Mouse (Mus musculus) thymus, postnatal 25 days (tissue): Measurements from ENCODE around the gene Ip6k3.

ENCODE experiments used
- DNase-seq: peaks from one replicate; pipeline ENCODE4 v3.0.0; 2022

Gene Ip6k3

DNA sequence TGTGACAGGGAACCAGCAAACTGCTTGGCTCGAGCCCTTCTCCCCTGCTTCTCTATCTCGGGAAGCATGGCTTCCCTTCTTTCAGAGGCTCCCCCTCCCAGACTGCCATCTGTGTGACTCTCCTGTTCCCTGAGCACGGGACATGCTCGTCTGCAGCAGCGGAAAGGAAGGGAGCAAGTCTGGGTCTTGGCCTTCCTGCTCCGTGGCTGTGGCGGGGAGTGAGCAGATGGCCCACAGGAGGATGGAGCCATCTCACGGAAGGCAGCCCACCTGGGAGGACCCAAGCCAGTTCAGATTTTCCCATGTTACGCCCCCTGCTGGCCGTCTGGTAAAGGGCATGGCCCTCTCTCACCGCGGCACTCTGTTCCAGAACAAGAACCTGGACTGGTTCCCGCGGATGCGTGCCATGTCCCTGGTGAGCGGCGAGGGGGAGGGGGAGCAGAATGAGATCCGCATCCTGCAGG lies 47.0 kb downstream of the Ip6k3 start:
- no peak for DNase-seq

- no peak for DNase-seq
Observed at GRCm38 (mm10) chr17:27119954-27120353, 47.6 kb downstream of the Ip6k3 start.

- DNase-seq, result no peak
Observed at GRCm38 (mm10) chr17:27119540-27119895, 48.1 kb downstream of the Ip6k3 start.

DNA sequence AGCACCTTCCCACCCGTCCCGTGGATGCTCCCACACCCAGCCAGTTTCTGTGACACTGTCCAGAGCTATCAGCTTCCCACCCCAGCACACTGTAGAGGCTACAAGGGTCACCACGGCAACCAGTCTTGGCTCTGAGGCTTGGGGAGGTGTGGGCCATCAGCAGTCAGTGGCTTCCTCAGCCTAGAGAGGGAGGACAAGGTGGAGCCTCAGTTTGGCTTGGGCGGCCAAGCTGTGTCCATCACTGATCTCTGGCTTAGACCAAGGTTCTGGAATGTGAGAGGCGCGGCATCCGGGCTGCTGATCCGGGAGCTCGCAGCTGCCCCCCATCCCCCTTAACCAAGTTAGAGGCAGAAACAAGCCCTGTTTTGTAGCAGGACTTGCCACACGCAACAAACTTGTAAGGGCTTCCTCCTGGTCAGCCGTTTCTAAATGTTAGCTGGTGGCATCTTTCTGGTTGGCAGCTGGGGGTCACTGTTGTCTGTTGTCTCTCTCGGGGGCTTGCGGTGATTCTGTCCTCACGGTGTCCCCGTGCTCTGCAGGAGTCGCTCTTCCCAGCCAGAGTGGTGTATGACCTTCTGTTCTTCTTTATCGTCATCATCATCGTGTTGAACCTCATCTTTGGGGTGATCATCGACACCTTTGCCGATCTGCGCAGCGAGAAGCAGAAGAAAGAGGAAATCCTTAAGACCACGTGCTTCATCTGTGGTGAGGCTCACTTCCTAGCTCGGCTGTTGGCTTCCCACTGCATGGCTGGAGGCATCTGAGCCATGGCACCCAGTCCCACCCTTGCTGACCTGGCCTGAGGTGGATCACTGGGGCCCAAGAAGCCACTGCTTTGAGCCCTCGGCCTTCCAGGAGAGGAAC lies 48.7 kb downstream of the Ip6k3 start:
- no peak for DNase-seq

DNA sequence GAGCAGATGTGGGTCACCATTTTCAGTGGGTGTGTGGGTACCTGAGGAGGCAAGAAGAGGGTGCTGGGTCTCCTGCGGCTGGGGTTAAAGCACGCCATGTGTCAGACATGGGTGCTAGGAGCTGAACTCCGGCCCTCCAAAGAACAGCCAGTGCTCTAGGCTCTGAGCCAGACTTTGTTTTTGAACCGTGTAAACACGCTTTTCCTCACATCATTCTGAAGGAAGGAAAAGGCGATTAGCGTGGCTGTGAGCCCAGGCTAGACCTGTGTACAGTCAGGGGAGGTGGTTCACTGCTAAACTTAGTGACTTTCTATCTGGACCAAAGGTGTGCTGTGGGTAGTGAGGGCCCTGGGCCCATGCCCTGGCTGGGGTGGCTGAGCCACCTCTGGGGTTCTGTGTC lies 57.5 kb downstream of the Ip6k3 start:
- DNase-seq, result no peak

GRCm38 (mm10) chr17:27107936-27108335 lies 59.7 kb downstream of the Ip6k3 start:
- DNase-seq, result no peak

DNA sequence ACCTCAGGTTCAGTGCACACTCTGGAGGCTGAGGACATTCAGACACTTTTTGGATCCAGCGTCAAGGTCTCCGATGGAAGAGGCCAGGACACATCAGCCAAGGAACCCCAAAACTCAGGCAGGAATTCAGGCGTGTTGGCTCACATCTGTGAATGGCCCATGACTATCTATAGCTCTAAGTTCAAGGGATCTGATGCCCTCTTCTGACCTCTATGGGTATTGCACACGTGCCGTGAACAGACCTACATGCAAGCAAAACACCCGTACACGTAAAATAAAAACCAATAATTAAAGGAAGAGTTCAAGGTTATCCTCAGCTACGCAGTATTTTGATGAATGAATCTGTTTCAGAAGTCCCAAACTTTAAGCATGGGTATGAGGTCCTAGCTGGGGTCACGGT lies 60.9 kb downstream of the Ip6k3 start:
- DNase-seq, result peak; percentile 33

GRCm38 (mm10) chr17:27105698-27106470 lies 61.7 kb downstream of the Ip6k3 start:
- DNase-seq, result no peak

- no peak for DNase-seq
Observed at GRCm38 (mm10) chr17:27101675-27102074, 65.9 kb downstream of the Ip6k3 start.

DNA sequence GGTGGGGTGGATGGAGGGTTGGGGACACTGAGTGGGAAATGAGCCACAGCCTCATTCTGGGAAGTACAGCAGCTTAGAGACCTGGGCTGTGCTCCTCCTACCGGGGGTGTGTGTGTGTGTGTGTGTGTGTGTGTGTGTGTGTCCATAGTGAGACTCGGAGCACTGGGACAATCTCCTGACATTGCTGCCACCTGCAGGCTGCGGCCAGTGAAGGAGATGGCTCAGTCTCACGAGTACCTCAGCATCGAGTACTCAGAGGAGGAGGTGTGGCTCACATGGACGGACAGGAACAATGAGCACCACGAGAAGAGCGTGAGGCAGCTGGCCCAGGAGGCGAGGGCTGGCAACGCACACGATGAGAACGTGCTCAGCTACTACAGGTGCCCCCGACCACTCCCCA lies 71.9 kb downstream of the Ip6k3 start:
- DNase-seq, result no peak
